Mouse (Mus musculus): Measurements from ENCODE around the gene A930004D18Rik.

DNA sequence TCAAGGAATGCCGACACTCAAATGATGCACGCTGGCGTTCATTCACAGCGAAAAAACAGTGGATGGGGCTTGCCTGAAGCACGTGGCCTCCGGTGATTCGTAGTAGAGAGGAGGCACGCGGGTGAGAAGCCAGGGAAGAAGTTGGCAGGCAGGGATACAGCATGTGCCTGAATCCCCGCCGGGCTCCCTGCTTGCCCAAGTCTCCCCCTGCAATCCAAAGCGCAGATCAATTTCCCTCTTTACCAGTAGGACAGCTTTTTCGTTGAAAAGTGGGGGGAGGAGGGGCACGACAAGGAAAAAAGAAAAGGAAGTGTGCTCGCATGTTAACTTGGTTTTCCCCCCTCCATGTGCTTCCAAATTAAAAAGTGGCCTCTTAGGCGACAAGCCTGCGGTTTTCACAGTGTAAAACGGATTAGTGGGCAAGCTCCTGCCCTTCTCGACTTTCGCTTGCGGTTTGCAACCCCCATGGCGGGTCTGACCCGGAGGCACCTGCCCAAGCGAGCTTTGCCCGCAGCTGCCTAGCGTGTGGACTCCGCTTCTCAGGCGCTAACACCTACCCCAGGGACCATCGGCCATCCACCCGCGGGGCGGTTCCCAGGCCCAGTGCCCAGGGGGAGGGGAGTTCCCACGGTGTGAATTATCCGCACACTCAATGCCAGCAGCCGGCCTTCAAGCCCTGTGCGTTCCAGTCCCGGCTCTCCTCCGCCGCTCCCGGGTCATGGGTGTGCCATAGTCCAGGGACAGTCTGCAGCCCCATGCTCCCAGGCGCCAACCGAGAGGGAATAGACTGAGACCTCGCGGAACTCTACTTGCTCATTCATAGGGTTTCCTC lies 11.2 kb downstream of the A930004D18Rik start:
- TF ChIP-seq CTCF (conservative IDR thresholded peaks at IDR 0.05; ENCODE audit: low read length) (no peak), POU5F1 (IDR thresholded peaks at IDR 0.05; ENCODE audit: borderline replicate concordance, low read length) (no peak)
